Mouse (Mus musculus) splenic B cell, adult 2 months (primary cell): ENCODE measurements around the gene Fgd2.
A peak's percentile ranks its signal among the peaks of the same experiment; 100 is the strongest.
"Not testable (repeated sequence)": the region's sequence is repeated elsewhere in the genome, so short reads cannot be mapped to it uniquely, and the experiment has no call there.

Source experiments
- DNase-seq: peaks from one replicate; pipeline ENCODE4 v3.0.0-alpha.2; 2011; ENCODE audit warnings: low read depth, low spot score
- H3K27me3 ChIP-seq: 2 replicates; pipeline ENCODE4 v1.6.1; 2012; ENCODE audit warnings: mild to moderate bottlenecking, low read length, moderate library complexity, mixed read lengths; ENCODE audit not compliant: control insufficient read depth, poor library complexity, insufficient read depth, severe bottlenecking
- H3K36me3 ChIP-seq: 2 replicates; pipeline ENCODE4 v1.6.1; 2012; ENCODE audit warnings: mild to moderate bottlenecking, low read length, moderate library complexity, mixed read lengths; ENCODE audit not compliant: control insufficient read depth, poor library complexity, insufficient read depth, severe bottlenecking

Fgd2 gene

GRCm38 (mm10) chr17:29360761-29361221 lies at the start of gene Fgd2:
TSS of gene Fgd2 (plus strand) at chr17:29360914.
- Histone ChIP-seq H3K36me3 (peaks cover 2% of the 10 kb centered on the region; the same call in 1 of the 2 replicates), H3K27me3 (no peaks in the 10 kb centered on the region)
- DNase-seq: peak; percentile 75

GRCm38 (mm10) chr17:29311602-29312001 lies 49.1 kb upstream of the Fgd2 start:
- no peaks in the 10 kb centered on the region for H3K27me3 ChIP-seq
- no peak for DNase-seq
- H3K36me3 ChIP-seq: no peaks in the 10 kb centered on the region

GRCm38 (mm10) chr17:29312082-29312481 lies 48.6 kb upstream of the Fgd2 start:
- DNase-seq: no peak
- H3K27me3 ChIP-seq: no peaks in the 10 kb centered on the region

GRCm38 (mm10) chr17:29313300-29313699 lies 47.4 kb upstream of the Fgd2 start:
- peak; percentile 60 for DNase-seq
- no peaks in the 10 kb centered on the region for H3K27me3 ChIP-seq
- H3K36me3 ChIP-seq: no peaks in the 10 kb centered on the region

More at GRCm38 (mm10) chr17:29312082-29312481, 48.6 kb upstream of the Fgd2 start:
- H3K36me3 ChIP-seq: no peaks in the 10 kb centered on the region

GRCm38 (mm10) chr17:29315672-29316465 lies 44.8 kb upstream of the Fgd2 start:
- DNase-seq: no peak
- Histone ChIP-seq H3K27me3 (no peaks in the 10 kb centered on the region), H3K36me3 (no peaks in the 10 kb centered on the region)

GRCm38 (mm10) chr17:29316891-29317290 lies 43.8 kb upstream of the Fgd2 start:
- Histone ChIP-seq H3K27me3 (no peaks in the 10 kb centered on the region), H3K36me3 (no peaks in the 10 kb centered on the region)
- DNase-seq: no peak

GRCm38 (mm10) chr17:29317380-29317779 lies 43.3 kb upstream of the Fgd2 start, which contains the start of gene Pi16:
TSS of gene Pi16 (plus strand) at chr17:29317680.
- not testable (repeated sequence) for H3K27me3 ChIP-seq, DNase-seq, H3K36me3 ChIP-seq

GRCm38 (mm10) chr17:29318731-29319250 lies 41.9 kb upstream of the Fgd2 start:
- DNase-seq: no peak

GRCm38 (mm10) chr17:29319476-29319875 lies 41.2 kb upstream of the Fgd2 start:
- DNase-seq: no peak
- no peaks in the 10 kb centered on the region for H3K27me3 ChIP-seq
- no peaks in the 10 kb centered on the region for H3K36me3 ChIP-seq

More at GRCm38 (mm10) chr17:29318731-29319250, 41.9 kb upstream of the Fgd2 start:
- Histone ChIP-seq H3K36me3 (no peaks in the 10 kb centered on the region), H3K27me3 (no peaks in the 10 kb centered on the region)

GRCm38 (mm10) chr17:29319881-29320639 lies 40.7 kb upstream of the Fgd2 start:
- Histone ChIP-seq H3K27me3 (no peaks in the 10 kb centered on the region), H3K36me3 (no peaks in the 10 kb centered on the region)
- no peak for DNase-seq

GRCm38 (mm10) chr17:29321765-29322602 lies 38.7 kb upstream of the Fgd2 start:
- H3K36me3 ChIP-seq: no peaks in the 10 kb centered on the region
- H3K27me3 ChIP-seq: no peaks in the 10 kb centered on the region
- DNase-seq: no peak

GRCm38 (mm10) chr17:29322603-29322962 lies 38.1 kb upstream of the Fgd2 start:
- Histone ChIP-seq H3K27me3 (no peaks in the 10 kb centered on the region), H3K36me3 (no peaks in the 10 kb centered on the region)
- no peak for DNase-seq

- no peaks in the 10 kb centered on the region for H3K36me3 ChIP-seq
- no peak for DNase-seq
Observed at GRCm38 (mm10) chr17:29323625-29324024, 37.1 kb upstream of the Fgd2 start.

GRCm38 (mm10) chr17:29325831-29326230 lies 34.9 kb upstream of the Fgd2 start:
- no peaks in the 10 kb centered on the region for H3K36me3 ChIP-seq
- DNase-seq: no peak
- no peaks in the 10 kb centered on the region for H3K27me3 ChIP-seq

More at GRCm38 (mm10) chr17:29323625-29324024, 37.1 kb upstream of the Fgd2 start:
- no peaks in the 10 kb centered on the region for H3K27me3 ChIP-seq
